In the genomic region with DNA sequence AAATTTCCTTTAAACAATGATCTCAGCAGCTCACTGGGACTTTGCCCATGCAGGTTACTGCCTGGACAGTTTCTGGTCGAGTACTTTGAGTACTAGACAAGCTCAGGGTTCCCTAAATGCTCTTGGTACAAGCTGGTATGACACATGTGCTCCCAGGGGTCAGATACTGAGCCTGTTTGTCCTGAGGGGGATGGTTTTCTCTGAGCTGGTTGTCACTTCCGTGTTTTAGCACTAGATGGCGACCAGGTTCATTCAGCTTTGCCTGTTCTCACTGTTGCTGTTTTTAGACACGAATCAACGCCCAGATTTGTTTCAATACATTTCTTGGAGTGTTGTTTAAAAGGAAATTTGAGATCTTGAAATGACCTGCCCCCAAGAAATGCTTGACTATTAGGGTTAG, we compare ENCODE assay signal across 8 mouse cellular contexts. TPM values are rescaled to one million over a fixed set of nuclear protein-coding genes. Genes with fewer than 3 reads are reported as not detected.
DNase-seq lines count a peak whose midpoint lies in the region; ATAC-seq and TF ChIP-seq lines count a peak whose summit lies in the region.

No protein-coding gene starts in this region.

- DNase-seq in midbrain, embryonic 14.5 days = peak; percentile 82
- DNase-seq in WW6 (ENCODE audit: low read depth, low spot score) = peak; percentile 33
- DNase-seq in heart, postnatal 4 days = peak; percentile 62
- DNase-seq in limb, embryonic 14.5 days (ENCODE audit: low spot score) = peak; percentile 56
- DNase-seq in retina, adult 2 months (ENCODE audit: low read depth, low spot score) = peak; percentile 32
- DNase-seq in urinary bladder, adult 2 months (ENCODE audit: low spot score) = no peak

- H3K4me3 ChIP-seq in midbrain, embryonic 14.5 days (replicated peaks; ENCODE audit: low read depth, low read length) = no peak overlapping the region
- no peak overlapping the region for H3K4me3 ChIP-seq in midbrain, embryonic 16.5 days (ENCODE audit: low read depth, low read length)
- no peak overlapping the region for H3K4me3 ChIP-seq in limb, embryonic 14.5 days (replicated peaks; ENCODE audit: low read length)

- no peaks in the 10 kb centered on the region for H3K9me3 ChIP-seq in midbrain, embryonic 14.5 days (ENCODE audit: control insufficient read depth, low read length)
- no peaks in the 10 kb centered on the region for H3K9me3 ChIP-seq in midbrain, embryonic 16.5 days (replicated peaks; ENCODE audit: control insufficient read depth, low read length, poor library complexity, severe bottlenecking)
- H3K9me3 ChIP-seq in limb, embryonic 14.5 days (ENCODE audit: control insufficient read depth, low read length) = no peaks in the 10 kb centered on the region

- H3K27me3 ChIP-seq in midbrain, embryonic 14.5 days (ENCODE audit: control insufficient read depth, insufficient read depth, low read length) = no peaks in the 10 kb centered on the region
- H3K27me3 ChIP-seq in midbrain, embryonic 16.5 days (ENCODE audit: control insufficient read depth, insufficient read depth, low read depth, low read length) = no peaks in the 10 kb centered on the region
- no peaks in the 10 kb centered on the region for H3K27me3 ChIP-seq in limb, embryonic 14.5 days (ENCODE audit: control insufficient read depth, insufficient read depth, low read length)

- no peak overlapping the region for H3K27ac ChIP-seq in midbrain, embryonic 14.5 days (replicated peaks; ENCODE audit: low read depth, low read length)
- H3K27ac ChIP-seq in midbrain, embryonic 16.5 days (ENCODE audit: low read length) = no peak overlapping the region
- H3K27ac ChIP-seq in limb, embryonic 14.5 days (replicated peaks; ENCODE audit: low read depth, low read length) = no peak overlapping the region

- no peak overlapping the region for H3K9ac ChIP-seq in midbrain, embryonic 14.5 days (replicated peaks; ENCODE audit: low read length)
- H3K9ac ChIP-seq in midbrain, embryonic 16.5 days (ENCODE audit: low read depth, low read length) = no peak overlapping the region
- H3K9ac ChIP-seq in limb, embryonic 14.5 days (ENCODE audit: low read depth, low read length, severe bottlenecking) = no peak overlapping the region

- H3K4me1 ChIP-seq in midbrain, embryonic 14.5 days (ENCODE audit: control insufficient read depth, insufficient read depth, low read length) = peaks cover 18% of the 10 kb centered on the region
- peaks cover 18% of the 10 kb centered on the region for H3K4me1 ChIP-seq in midbrain, embryonic 16.5 days (ENCODE audit: control insufficient read depth, insufficient read depth, low read length)
- peaks cover 2% of the 10 kb centered on the region; the same call in 1 of the 2 replicates for H3K4me1 ChIP-seq in limb, embryonic 14.5 days (ENCODE audit: control insufficient read depth, insufficient read depth, low read length)

- no peak for TF ChIP-seq POLR2A in limb, embryonic 14.5 days (IDR thresholded peaks at IDR 0.05; ENCODE audit: borderline replicate concordance, extremely low read depth, insufficient read depth, insufficient read length)

- 7% methylated on average over 5 of the region's 5 CpGs for WGBS in midbrain, embryonic 14.5 days
- 9% methylated on average over 5 of the region's 5 CpGs for WGBS in midbrain, embryonic 16.5 days
- 2% methylated on average over 5 of the region's 5 CpGs for whole genome bisulfite sequencing in limb, embryonic 14.5 days

- ATAC-seq in midbrain, embryonic 14.5 days (ENCODE audit: low FRiP score, low TSS enrichment) = no peak
- ATAC-seq in midbrain, embryonic 16.5 days = no peak
- ATAC-seq in common myeloid progenitor, adult 5-6 weeks (replicated peaks; ENCODE audit: low read depth, poor library complexity, severe bottlenecking) = peak; percentile 58
- ATAC-seq in limb, embryonic 14.5 days (ENCODE audit: low FRiP score, low read depth) = no peak

- H3K36me3 ChIP-seq in midbrain, embryonic 14.5 days (ENCODE audit: control insufficient read depth, insufficient read depth, low read length) = no peaks in the 10 kb centered on the region
- no peaks in the 10 kb centered on the region for H3K36me3 ChIP-seq in midbrain, embryonic 16.5 days (ENCODE audit: control insufficient read depth, insufficient read depth, low read length)
- no peaks in the 10 kb centered on the region for H3K36me3 ChIP-seq in limb, embryonic 14.5 days (ENCODE audit: control insufficient read depth, insufficient read depth, low read length)

- no peak overlapping the region for H3K4me2 ChIP-seq in midbrain, embryonic 14.5 days (ENCODE audit: low read length)
- H3K4me2 ChIP-seq in midbrain, embryonic 16.5 days (ENCODE audit: low read length) = no peak overlapping the region
- no peak overlapping the region for H3K4me2 ChIP-seq in limb, embryonic 14.5 days (replicated peaks; ENCODE audit: low read depth, low read length, severe bottlenecking)

RNA-seq across cellular contexts. Expression of gene Ergic2, which starts 2.6 kb away (rescaled TPM):
- polyA plus RNA-seq in midbrain, embryonic 14.5 days (2014; fragmentation: Nextera tagmentation; extraction: Ambion mirVana) = 209 and 213 TPM in 2 replicates
- 200 and 214 TPM in 2 replicates for polyA plus RNA-seq in midbrain, embryonic 16.5 days (2015; fragmentation: Nextera tagmentation; extraction: Ambion mirVana)
- total RNA-seq in common myeloid progenitor, adult 5-6 weeks (2017) = 122 and 125 TPM in 2 replicates
- 10 to 100 TPM; 79.9 to 81.0 TPM for total RNA-seq in heart, postnatal 4 days (2021)
- 99.4 and 112 TPM in 2 replicates for polyA plus RNA-seq in limb, embryonic 14.5 days (2012; rRNA removed)
- 187 and 196 TPM in 2 replicates for polyA plus RNA-seq in limb, embryonic 14.5 days (2014; fragmentation: Nextera tagmentation; extraction: Ambion mirVana)
- polyA plus RNA-seq in urinary bladder, adult 2 months (2012; rRNA removed) = 61.0 and 82.6 TPM in 2 replicates
